ENCODE assay signal across 8 mouse cellular contexts in genomic region chr9:122247430-122248027, GRCm38 (mm10). TPM values are rescaled to one million over a fixed set of nuclear protein-coding genes. Genes with fewer than 3 reads are reported as not detected.
A peak's percentile ranks its signal among the peaks of the same experiment; 100 is the strongest.
DNase-seq lines count a peak whose midpoint lies in the region; ATAC-seq and TF ChIP-seq lines count a peak whose summit lies in the region.

No protein-coding gene starts in this region.

- H3K4me1 ChIP-seq in liver, postnatal 0 days (ENCODE audit: insufficient read depth), result no peaks in the 10 kb centered on the region

- H3K36me3 ChIP-seq in liver, postnatal 0 days (replicated peaks; ENCODE audit: insufficient read depth, low read length), result peaks cover 17% of the 10 kb centered on the region

- H3K27me3 ChIP-seq in liver, postnatal 0 days (ENCODE audit: insufficient read depth, low read length), result no peaks in the 10 kb centered on the region

- peak; percentile 66 to 75 for DNase-seq in CD8-positive naive resting alpha-beta T cell, adult 2 months (ENCODE audit: low read depth in 2 of 2, low spot score in 2 of 2)
- peak; percentile 60 for DNase-seq in adrenal gland, adult 2 months
- DNase-seq in embryo, embryonic 9.5 days (ENCODE audit: extremely low spot score), result peak; percentile 66
- peak; percentile 71 to 82 for DNase-seq in heart, postnatal 14 days
- peak; percentile 91 for DNase-seq in layer of hippocampus, adult 11-12 months (ENCODE audit: low spot score)
- peak; percentile 77 for DNase-seq in liver, postnatal 0 days
- peak; percentile 64 for DNase-seq in ovary, postnatal 14 days (ENCODE audit: low spot score)
- peak; percentile 76 for DNase-seq in thymus, postnatal 25 days

- intact Hi-C loops in heart, postnatal 14 days (cut with DNase I), result loop anchor here (1.0 to 5.0 kb wide), 2 partner anchors 63 to 175 kb away; no protein-coding TSS in a partner anchor

- H3K9me3 ChIP-seq in liver, postnatal 0 days (ENCODE audit: low read length), result no peaks in the 10 kb centered on the region

- ATAC-seq in liver, postnatal 0 days, result peak; percentile 36; the same call in 1 of the 2 replicates

- H3K27ac ChIP-seq in liver, postnatal 0 days (ENCODE audit: low read depth), result no peak overlapping the region

- TF ChIP-seq CTCF in liver, postnatal 0 days (IDR thresholded peaks at IDR 0.05; ENCODE audit: low read depth), result peak; percentile 89

- H3K4me3 ChIP-seq in liver, postnatal 0 days (ENCODE audit: low read depth, low read length), result no peak overlapping the region

- 44% methylated on average over 13 of the region's 13 CpGs for WGBS in liver, postnatal 0 days (ENCODE audit: insufficient replicate concordance)

- H3K4me2 ChIP-seq in liver, postnatal 0 days (ENCODE audit: low read depth, low read length), result no peak overlapping the region

- H3K9ac ChIP-seq in liver, postnatal 0 days (replicated peaks), result no peak overlapping the region

- TF ChIP-seq EP300 in liver, postnatal 0 days (IDR thresholded peaks at IDR 0.05; ENCODE audit: low read depth), result no peak

RNA-seq across cellular contexts. Expression of gene Ano10, which starts 46.7 kb away (rescaled TPM):
- total RNA-seq in adrenal gland, adult 2 months (2021), result 100 to 1,000 TPM in 1 of 2 experiments, 10 to 100 TPM in 1; 71.6 to 102 TPM
- polyA plus RNA-seq in adrenal gland, adult 2 months (2012; rRNA removed), result 74.0 and 75.6 TPM in 2 replicates
- total RNA-seq in heart, postnatal 14 days (2021), result 10 to 100 TPM; 34.4 to 35.9 TPM
- polyA plus RNA-seq in liver, postnatal 0 days (2015; fragmentation: Nextera tagmentation; extraction: Ambion mirVana), result 13.7 and 14.2 TPM in 2 replicates
